Mouse (Mus musculus): Measurements from ENCODE around the gene Klf9. TPM values are rescaled to one million over a fixed set of nuclear protein-coding genes. Genes with fewer than 3 reads are reported as not detected.
A peak's percentile ranks its signal among the peaks of the same experiment; 100 is the strongest.

Klf9 gene
- polyA plus RNA-seq, 1 experiment from 2014 or later: 3.1 TPM

GRCm38 (mm10) chr19:23151651-23152070 is 10.6 kb downstream of the Klf9 start:
- 21% methylated on average over 11 of the region's 11 CpGs for WGBS
- no peaks in the 10 kb centered on the region for H3K36me3 ChIP-seq
- ATAC-seq (replicated peaks; ENCODE audit: insufficient number of reproducible peaks, insufficient read depth, low FRiP score, low read depth): peak; percentile 78
- H3K27me3 ChIP-seq: no peaks in the 10 kb centered on the region
- H3K9ac ChIP-seq: no peak overlapping the region
- no peaks in the 10 kb centered on the region for H3K9me3 ChIP-seq (replicated peaks)
- H3K4me3 ChIP-seq: no peak overlapping the region
- H3K27ac ChIP-seq: no peak overlapping the region
- H3K4me1 ChIP-seq (replicated peaks): peaks cover 21% of the 10 kb centered on the region
- peak overlapping the region; percentile 38 for H3K4me2 ChIP-seq

GRCm38 (mm10) chr19:23152201-23152640 is 11.2 kb downstream of the Klf9 start:
- Histone ChIP-seq H3K9me3 (replicated peaks) (no peaks in the 10 kb centered on the region), H3K4me1 (replicated peaks) (peaks cover 21% of the 10 kb centered on the region), H3K27me3 (no peaks in the 10 kb centered on the region), H3K9ac (no peak overlapping the region), H3K4me2 (peak overlapping the region; percentile 38; the same call in 1 of the 2 replicates), H3K36me3 (no peaks in the 10 kb centered on the region), H3K4me3 (no peak overlapping the region), H3K27ac (no peak overlapping the region)
- no peak for ATAC-seq (replicated peaks; ENCODE audit: insufficient number of reproducible peaks, insufficient read depth, low FRiP score, low read depth)
- 21% methylated on average over 4 of the region's 4 CpGs for WGBS

GRCm38 (mm10) chr19:23152771-23153605 is 12.0 kb downstream of the Klf9 start:
- H3K4me2 ChIP-seq: no peak overlapping the region
- ATAC-seq (replicated peaks; ENCODE audit: insufficient number of reproducible peaks, insufficient read depth, low FRiP score, low read depth): no peak
- no peaks in the 10 kb centered on the region for H3K27me3 ChIP-seq
- no peaks in the 10 kb centered on the region for H3K36me3 ChIP-seq
- no peak overlapping the region for H3K9ac ChIP-seq
- H3K4me1 ChIP-seq (replicated peaks): peaks cover 21% of the 10 kb centered on the region
- H3K4me3 ChIP-seq: no peak overlapping the region
- WGBS: 62% methylated on average over 25 of the region's 25 CpGs
- no peak overlapping the region for H3K27ac ChIP-seq
- no peaks in the 10 kb centered on the region for H3K9me3 ChIP-seq (replicated peaks)

DNA sequence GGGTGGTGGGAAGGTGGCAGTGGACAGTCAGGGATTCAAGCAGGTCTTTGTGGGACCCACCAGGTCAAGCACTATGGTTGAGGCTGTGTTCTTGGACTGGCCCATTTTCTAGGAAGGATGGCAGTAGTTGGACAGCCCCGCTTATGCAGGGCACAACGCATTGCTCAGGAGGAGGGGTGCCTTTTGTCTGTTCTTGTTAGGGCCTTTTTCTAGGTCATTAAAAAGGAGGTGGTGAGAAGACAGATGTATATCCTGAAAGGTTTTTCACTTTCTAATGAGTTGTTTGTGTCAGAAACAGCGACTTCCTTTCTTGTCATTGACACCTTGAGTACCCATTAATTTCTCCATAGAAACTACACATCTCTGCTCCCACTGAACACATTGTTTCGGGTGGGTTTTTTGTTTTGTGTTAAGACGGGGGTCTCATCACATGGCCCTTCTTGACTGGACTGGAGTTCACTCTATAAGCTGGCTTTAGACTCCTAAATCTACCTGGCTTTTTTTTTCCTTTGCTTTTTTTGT is 12.6 kb downstream of the Klf9 start:
- H3K9ac ChIP-seq: no peak overlapping the region
- no peaks in the 10 kb centered on the region for H3K9me3 ChIP-seq (replicated peaks)
- no peak overlapping the region for H3K4me2 ChIP-seq
- no peak overlapping the region for H3K27ac ChIP-seq
- no peak overlapping the region for H3K4me3 ChIP-seq
- 84% methylated on average over 5 of the region's 5 CpGs for WGBS
- H3K27me3 ChIP-seq: no peaks in the 10 kb centered on the region
- no peaks in the 10 kb centered on the region for H3K36me3 ChIP-seq
- ATAC-seq (replicated peaks; ENCODE audit: insufficient number of reproducible peaks, insufficient read depth, low FRiP score, low read depth): no peak
- H3K4me1 ChIP-seq (replicated peaks): peaks cover 21% of the 10 kb centered on the region

- Histone ChIP-seq H3K36me3 (no peaks in the 10 kb centered on the region), H3K27ac (no peak overlapping the region), H3K4me2 (no peak overlapping the region), H3K4me3 (no peak overlapping the region), H3K9ac (no peak overlapping the region), H3K4me1 (replicated peaks) (peaks cover 12% of the 10 kb centered on the region), H3K27me3 (no peaks in the 10 kb centered on the region), H3K9me3 (replicated peaks) (no peaks in the 10 kb centered on the region)
- no peak for ATAC-seq (replicated peaks; ENCODE audit: insufficient number of reproducible peaks, insufficient read depth, low FRiP score, low read depth)
- 73% methylated on average over 10 of the region's 10 CpGs for WGBS
Measured at GRCm38 (mm10) chr19:23159780-23160395, 18.9 kb downstream of the Klf9 start.

DNA sequence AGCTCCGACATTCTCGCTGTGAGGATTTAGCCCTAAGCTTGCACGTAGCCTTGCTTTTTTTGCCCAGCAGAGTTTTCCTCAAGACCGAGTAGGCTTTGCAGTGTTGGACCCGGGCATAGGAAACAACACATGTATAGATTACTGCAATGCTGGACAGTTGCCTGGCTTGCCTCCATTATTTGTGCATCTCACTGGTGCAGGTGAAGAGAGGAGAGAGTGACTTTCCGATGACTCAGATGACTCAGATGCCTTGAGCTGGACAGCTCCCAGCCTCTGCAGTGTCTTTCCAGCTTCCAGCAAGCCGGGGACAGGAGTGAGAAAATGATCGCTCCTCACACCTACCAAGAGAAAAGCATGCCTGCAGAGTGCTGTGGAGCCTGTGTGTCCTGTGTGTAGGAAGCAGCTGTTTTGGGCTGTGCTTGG is 21.4 kb downstream of the Klf9 start:
- H3K36me3 ChIP-seq: no peaks in the 10 kb centered on the region
- peaks cover 12% of the 10 kb centered on the region for H3K4me1 ChIP-seq (replicated peaks)
- H3K27ac ChIP-seq: no peak overlapping the region
- H3K4me3 ChIP-seq: no peak overlapping the region
- 17% methylated on average over 8 of the region's 8 CpGs for WGBS
- H3K9ac ChIP-seq: no peak overlapping the region
- ATAC-seq (replicated peaks; ENCODE audit: insufficient number of reproducible peaks, insufficient read depth, low FRiP score, low read depth): no peak; the same call in 1 of the 2 replicates
- no peaks in the 10 kb centered on the region for H3K27me3 ChIP-seq
- H3K9me3 ChIP-seq (replicated peaks): no peaks in the 10 kb centered on the region
- no peak overlapping the region for H3K4me2 ChIP-seq

GRCm38 (mm10) chr19:23162877-23163276 is 21.9 kb downstream of the Klf9 start:
- Histone ChIP-seq H3K27me3 (no peaks in the 10 kb centered on the region), H3K4me1 (replicated peaks) (peaks cover 12% of the 10 kb centered on the region), H3K4me2 (no peak overlapping the region), H3K9me3 (replicated peaks) (no peaks in the 10 kb centered on the region), H3K4me3 (no peak overlapping the region), H3K36me3 (no peaks in the 10 kb centered on the region), H3K9ac (no peak overlapping the region), H3K27ac (no peak overlapping the region)
- no peak for ATAC-seq (replicated peaks; ENCODE audit: insufficient number of reproducible peaks, insufficient read depth, low FRiP score, low read depth)
- 48% methylated on average over 6 of the region's 6 CpGs for WGBS

DNA sequence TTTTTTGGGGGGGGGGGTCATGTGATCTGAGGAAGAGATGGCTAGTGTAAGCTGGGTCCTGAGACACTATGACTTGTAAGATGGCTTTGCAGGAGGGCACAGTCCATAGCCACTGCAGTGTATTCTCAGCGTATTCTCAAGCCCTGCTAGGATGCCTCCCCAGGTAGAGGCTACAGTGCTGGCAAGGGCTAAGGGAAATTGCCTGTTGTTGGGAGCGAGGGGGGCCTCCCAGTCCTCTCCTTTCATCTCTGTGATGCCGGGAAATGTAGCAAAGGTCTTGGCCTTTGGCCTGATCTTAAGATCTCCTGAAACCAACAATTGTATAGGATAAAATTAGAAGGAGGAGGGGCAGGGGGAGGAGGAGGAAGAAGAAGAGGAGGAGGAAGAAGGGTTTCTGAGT is 22.3 kb downstream of the Klf9 start:
- no peaks in the 10 kb centered on the region for H3K9me3 ChIP-seq (replicated peaks)
- no peak overlapping the region for H3K9ac ChIP-seq
- H3K4me1 ChIP-seq (replicated peaks): peaks cover 12% of the 10 kb centered on the region
- no peak overlapping the region for H3K4me3 ChIP-seq
- ATAC-seq (replicated peaks; ENCODE audit: insufficient number of reproducible peaks, insufficient read depth, low FRiP score, low read depth): no peak
- H3K36me3 ChIP-seq: no peaks in the 10 kb centered on the region
- no peak overlapping the region for H3K27ac ChIP-seq
- no peaks in the 10 kb centered on the region for H3K27me3 ChIP-seq
- 72% methylated on average over 3 of the region's 3 CpGs for WGBS
- H3K4me2 ChIP-seq: no peak overlapping the region

DNA sequence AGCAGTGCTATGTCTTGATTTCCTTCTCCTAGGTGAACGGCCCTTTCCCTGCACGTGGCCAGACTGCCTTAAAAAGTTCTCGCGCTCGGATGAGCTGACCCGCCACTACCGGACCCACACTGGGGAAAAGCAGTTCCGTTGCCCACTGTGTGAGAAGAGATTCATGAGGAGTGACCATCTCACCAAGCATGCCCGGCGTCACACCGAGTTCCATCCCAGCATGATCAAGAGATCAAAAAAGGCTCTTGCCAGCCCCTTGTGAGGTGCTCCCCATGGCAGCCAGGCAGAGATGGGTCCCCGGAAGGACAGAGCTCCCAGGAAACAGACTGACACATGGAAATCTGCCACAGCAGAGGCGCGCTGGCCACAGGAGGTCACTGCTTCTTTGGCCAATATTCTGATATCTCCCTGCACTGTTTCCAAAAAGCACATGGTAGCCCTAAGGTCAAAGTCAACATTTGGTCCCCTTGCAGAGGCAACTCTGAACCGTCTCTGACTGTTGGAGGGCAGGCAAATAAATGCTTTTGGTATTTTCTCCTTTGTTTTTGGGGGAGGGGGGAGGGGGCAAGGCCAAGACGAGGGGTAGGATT is 23.7 kb downstream of the Klf9 start:
- WGBS: 89% methylated on average over 16 of the region's 16 CpGs
- ATAC-seq (replicated peaks; ENCODE audit: insufficient number of reproducible peaks, insufficient read depth, low FRiP score, low read depth): no peak
- no peaks in the 10 kb centered on the region for H3K27me3 ChIP-seq
- no peak overlapping the region for H3K9ac ChIP-seq
- no peak overlapping the region for H3K27ac ChIP-seq
- H3K36me3 ChIP-seq: no peaks in the 10 kb centered on the region
- H3K4me1 ChIP-seq (replicated peaks): peaks cover 12% of the 10 kb centered on the region
- no peaks in the 10 kb centered on the region for H3K9me3 ChIP-seq (replicated peaks)
- no peak overlapping the region for H3K4me3 ChIP-seq
- H3K4me2 ChIP-seq: no peak overlapping the region

DNA sequence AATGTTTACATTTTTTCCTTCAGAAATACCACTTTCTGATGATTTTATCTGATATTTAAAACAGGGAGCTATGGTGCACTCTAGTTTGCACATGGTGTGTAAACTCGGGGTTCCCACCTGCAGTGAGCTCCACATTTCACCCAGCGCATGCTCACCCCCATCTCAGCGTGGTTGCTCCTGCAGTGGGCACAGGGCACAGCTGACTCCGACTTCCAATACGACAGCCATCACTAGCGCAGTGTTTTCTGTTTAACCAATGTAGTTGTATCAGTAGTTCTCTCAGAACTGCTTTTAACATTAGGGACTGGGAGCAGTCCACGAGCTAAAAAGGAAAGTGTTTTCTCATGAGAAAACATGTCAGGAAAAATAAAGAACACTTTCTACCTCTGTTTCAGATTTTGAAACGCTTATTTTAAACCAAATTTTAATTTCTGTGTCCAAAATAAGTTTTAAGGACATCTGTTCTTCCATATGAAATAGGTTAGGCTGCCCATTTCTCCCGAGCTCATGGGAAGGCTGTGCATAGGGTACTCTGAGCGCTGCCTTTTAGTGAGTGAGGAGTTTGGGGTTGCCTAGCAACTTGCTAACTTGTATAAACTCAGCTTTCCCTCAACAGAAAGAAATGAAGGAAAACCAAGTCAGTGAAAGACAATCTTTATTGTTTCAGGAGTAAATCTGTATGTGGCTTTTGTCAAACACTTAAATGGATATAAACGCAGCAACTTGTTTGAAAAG is 25.7 kb downstream of the Klf9 start:
- Histone ChIP-seq H3K36me3 (no peaks in the 10 kb centered on the region), H3K4me2 (no peak overlapping the region), H3K27ac (no peak overlapping the region), H3K27me3 (no peaks in the 10 kb centered on the region), H3K9ac (no peak overlapping the region), H3K4me3 (no peak overlapping the region), H3K4me1 (replicated peaks) (peaks cover 12% of the 10 kb centered on the region), H3K9me3 (replicated peaks) (no peaks in the 10 kb centered on the region)
- WGBS: 82% methylated on average over 11 of the region's 11 CpGs
- ATAC-seq (replicated peaks; ENCODE audit: insufficient number of reproducible peaks, insufficient read depth, low FRiP score, low read depth): no peak

Data from heart, embryonic 15.5 days (tissue).